Mouse (Mus musculus) CH12.LX (cell line): ENCODE results near the gene 4931440F15Rik. TPM values are rescaled to one million over a fixed set of nuclear protein-coding genes. Genes with fewer than 3 reads are reported as not detected.

ENCODE experiments used
- DNase-seq: peaks from one replicate; pipeline ENCODE4 v3.0.0-alpha.2; 2013; ENCODE audit errors: extremely low read depth
- H3K27ac ChIP-seq: 2 replicates; pipeline ENCODE4 v1.5.1; 2012; ENCODE audit warnings: low read depth, mild to moderate bottlenecking, control low read depth, moderate library complexity; ENCODE audit not compliant: insufficient read depth
- H3K27me3 ChIP-seq: replicated peaks from 2 replicates; pipeline ENCODE3; 2012; ENCODE audit warnings: inconsistent platforms
- H3K36me3 ChIP-seq, 2 experiments: replicated peaks in 1 of 2; 2 replicates each; pipeline versions ENCODE3 to v1.6.1; 2012; ENCODE audit warnings: inconsistent platforms in 1 of 2, low read length in 1 of 2, mild to moderate bottlenecking in 1 of 2, mixed read lengths in 1 of 2, moderate library complexity in 1 of 2; ENCODE audit not compliant: control insufficient read depth in 1 of 2, insufficient read depth in 1 of 2
- H3K4me1 ChIP-seq, 2 experiments: 2 replicates each; pipeline ENCODE4 v1.6.1; 2012; ENCODE audit warnings: inconsistent platforms in 1 of 2, moderate library complexity in 1 of 2; ENCODE audit not compliant: insufficient read depth in 2 of 2, control insufficient read depth in 1 of 2
- H3K4me2 ChIP-seq: 2 replicates; pipeline ENCODE4 v1.6.1; 2012; ENCODE audit warnings: low read depth, mild to moderate bottlenecking, control low read depth; ENCODE audit not compliant: poor library complexity, insufficient read depth, severe bottlenecking
- H3K4me3 ChIP-seq, 3 experiments: fragments of 150-350 bp in 1 of 3; sonication (generic) in 1 of 3; replicated peaks in 1 of 3; 2 replicates each; pipeline versions ENCODE3 to v1.5.1; 2011 to 2012; ENCODE audit warnings: low read depth in 2 of 3, low read length in 2 of 3, mild to moderate bottlenecking in 2 of 3, moderate library complexity in 2 of 3, control low read depth in 1 of 3, improper control_type of control experiment in 1 of 3, inconsistent platforms in 1 of 3, mixed read lengths in 1 of 3; ENCODE audit not compliant: poor library complexity in 1 of 3
- H3K79me2 ChIP-seq: replicated peaks from 2 replicates; pipeline ENCODE4 v1.6.1; 2012; ENCODE audit warnings: mild to moderate bottlenecking, moderate library complexity; ENCODE audit not compliant: control insufficient read depth, poor library complexity, insufficient read depth, severe bottlenecking; ENCODE audit errors: extremely low read depth
- H3K9ac ChIP-seq: 2 replicates; pipeline ENCODE4 v1.6.1; 2012; ENCODE audit warnings: low read depth, mild to moderate bottlenecking, control low read depth, moderate library complexity; ENCODE audit not compliant: insufficient read depth
- H3K9me3 ChIP-seq: replicated peaks from 2 replicates; pipeline ENCODE3; 2012; ENCODE audit warnings: low read length, inconsistent platforms, mixed read lengths
- BHLHE40 ChIP-seq: IDR thresholded peaks from 2 replicates; pipeline ENCODE4 v1.6.1; 2011; ENCODE audit warnings: mild to moderate bottlenecking, low read depth, low read length, improper control_type of control experiment
- CHD2 ChIP-seq: IDR thresholded peaks from 2 replicates; pipeline ENCODE4 v1.6.1; 2011; ENCODE audit warnings: low read length, improper control_type of control experiment
- E2F4 ChIP-seq: IDR thresholded peaks from 2 replicates; pipeline ENCODE4 v1.6.1; 2011; ENCODE audit warnings: low read depth, low read length, improper control_type of control experiment; ENCODE audit not compliant: insufficient replicate concordance
- ELF1 ChIP-seq: IDR thresholded peaks from 2 replicates; pipeline ENCODE4 v1.6.1; 2014; ENCODE audit warnings: low read depth, mild to moderate bottlenecking, inconsistent platforms, low read length, improper control_type of control experiment
- EP300 ChIP-seq: IDR thresholded peaks from 2 replicates; pipeline ENCODE4 v1.6.1; 2011; ENCODE audit warnings: low read length, improper control_type of control experiment
- GABPA ChIP-seq: IDR thresholded peaks from 2 replicates; pipeline ENCODE4 v1.6.1; 2012; ENCODE audit warnings: low read depth, low read length, improper control_type of control experiment, inconsistent platforms; ENCODE audit not compliant: insufficient replicate concordance
- HCFC1 ChIP-seq: IDR thresholded peaks from 2 replicates; pipeline ENCODE4 v1.6.1; 2012; ENCODE audit warnings: low read depth, mild to moderate bottlenecking, inconsistent platforms, low read length, improper control_type of control experiment
- IRF4 ChIP-seq: IDR thresholded peaks from 2 replicates; pipeline ENCODE4 v1.6.1; 2014; ENCODE audit warnings: low read depth, mild to moderate bottlenecking, inconsistent platforms, low read length, improper control_type of control experiment
- MAFK ChIP-seq: IDR thresholded peaks from 2 replicates; pipeline ENCODE4 v1.6.1; 2011; ENCODE audit warnings: low read length, improper control_type of control experiment; ENCODE audit not compliant: insufficient replicate concordance
- MAZ ChIP-seq: IDR thresholded peaks from 2 replicates; pipeline ENCODE4 v1.6.1; 2012; ENCODE audit warnings: low read depth, mild to moderate bottlenecking, inconsistent platforms, low read length, improper control_type of control experiment, moderate library complexity
- MEF2A ChIP-seq: IDR thresholded peaks from 2 replicates; pipeline ENCODE4 v1.6.1; 2014; ENCODE audit warnings: low read depth, mild to moderate bottlenecking, inconsistent platforms, low read length, improper control_type of control experiment, borderline replicate concordance
- MXI1 ChIP-seq: IDR thresholded peaks from 2 replicates; pipeline ENCODE4 v1.6.1; 2011; ENCODE audit warnings: mild to moderate bottlenecking, low read depth, low read length, improper control_type of control experiment
- NELFE ChIP-seq: IDR thresholded peaks from 2 replicates; pipeline ENCODE4 v1.6.1; 2011; ENCODE audit warnings: low read depth, low read length, improper control_type of control experiment
- NRF1 ChIP-seq: IDR thresholded peaks from 2 replicates; pipeline ENCODE4 v1.6.1; 2014; ENCODE audit warnings: low read depth, mild to moderate bottlenecking, inconsistent platforms, low read length, improper control_type of control experiment, moderate library complexity
- POLR2A ChIP-seq: IDR thresholded peaks from 2 replicates; pipeline ENCODE4 v1.6.1; 2011; ENCODE audit warnings: low read depth, mild to moderate bottlenecking, improper control_type of control experiment, low read length
- RCOR1 ChIP-seq: conservative IDR thresholded peaks from 2 replicates; pipeline ENCODE4 v1.6.1; 2012; ENCODE audit warnings: low read depth, mild to moderate bottlenecking, inconsistent platforms, low read length, improper control_type of control experiment
- SMC3 ChIP-seq: IDR thresholded peaks from 2 replicates; pipeline ENCODE4 v1.6.1; 2011; ENCODE audit warnings: low read depth, low read length, improper control_type of control experiment
- TBP ChIP-seq: conservative IDR thresholded peaks from 2 replicates; pipeline ENCODE4 v1.6.1; 2011; ENCODE audit warnings: low read depth, low read length, improper control_type of control experiment
- UBTF ChIP-seq: IDR thresholded peaks from 2 replicates; pipeline ENCODE4 v1.6.1; 2012; ENCODE audit warnings: low read depth, mild to moderate bottlenecking, inconsistent platforms, low read length, improper control_type of control experiment, moderate library complexity
- USF1 ChIP-seq: IDR thresholded peaks from 2 replicates; pipeline ENCODE4 v1.6.1; 2014; ENCODE audit warnings: low read depth, mild to moderate bottlenecking, inconsistent platforms, low read length, improper control_type of control experiment
- ZC3H11A ChIP-seq: IDR thresholded peaks from 2 replicates; pipeline ENCODE4 v1.6.1; 2012; ENCODE audit warnings: low read depth, mild to moderate bottlenecking, inconsistent platforms, low read length, improper control_type of control experiment
- ZKSCAN1 ChIP-seq: IDR thresholded peaks from 2 replicates; pipeline ENCODE4 v1.6.1; 2012; ENCODE audit warnings: low read depth, inconsistent platforms, low read length, improper control_type of control experiment, borderline replicate concordance
- ZMIZ1 ChIP-seq: IDR thresholded peaks from 2 replicates; pipeline ENCODE4 v1.6.1; 2012; ENCODE audit warnings: low read depth, mild to moderate bottlenecking, inconsistent platforms, low read length, improper control_type of control experiment
- ZNF384 ChIP-seq: IDR thresholded peaks from 2 replicates; pipeline ENCODE4 v1.6.1; 2012; ENCODE audit warnings: low read depth, low read length, improper control_type of control experiment, inconsistent platforms
- dilution Hi-C: fragments of 300-500 bp; cut with MboI; formaldehyde crosslinking; loops from 2 replicates; pipeline ENCODE4 v1.14.3; 2020; ENCODE audit warnings: low sequenced_read_pairs; ENCODE audit not compliant: extremely low pct_unique_long_range_greater_than_20kb, extremely low pct_ligation_motif_present
- in situ Hi-C: fragments of 300-500 bp; cut with MboI; formaldehyde crosslinking; loops from 3 replicates; pipeline ENCODE4 v1.14.3; 2019; ENCODE audit warnings: low sequenced_read_pairs, low pct_ligation_motif_present, low pct_unique_long_range_greater_than_20kb, mixed read lengths
- polyA plus RNA-seq: library from polyadenylated mRNA; unstranded; fragments of >175 nt; gene quantifications from 2 replicates; pipeline ENCODE4 v1.2.1, GENCODE M21; 2012; ENCODE audit warnings: low read depth; ENCODE audit not compliant: insufficient read length
- total RNA-seq, 2 experiments: library from RNA; depleted of rRNA; stranded (reverse); fragments of 300-350 nt in 1 of 2; fragments of >200 nt in 1 of 2; gene quantifications; 2 replicates each; pipeline ENCODE4 v1.2.3; 2012 to 2014

Gene 4931440F15Rik
- total and polyA plus RNA-seq, 3 experiments = not detected

GRCm38 (mm10) chr11:29799839-29800238 is 25.6 kb downstream of the 4931440F15Rik start (continued):
- TF ChIP-seq ZMIZ1 = no peak
- TF ChIP-seq ZKSCAN1 = no peak
- TF ChIP-seq ZC3H11A = no peak
- no peak for TF ChIP-seq ELF1
- 0 out of 2 replicates have a peak, but pooled peaks have one; percentile 16 for TF ChIP-seq TBP
- TF ChIP-seq UBTF = no peak
- TF ChIP-seq MAFK = no peak
- no peak for TF ChIP-seq POLR2A
- TF ChIP-seq BHLHE40 = peak; percentile 56
- TF ChIP-seq ZNF384 = no peak
- no peak for TF ChIP-seq MAZ
- TF ChIP-seq NELFE = no peak
- TF ChIP-seq HCFC1 = no peak
- 0 out of 2 replicates have a peak, but pooled peaks have one; percentile 39 for TF ChIP-seq CHD2
- no peak for TF ChIP-seq GABPA
- TF ChIP-seq RCOR1 = no peak; the same call in 1 of the 2 replicates
- no peak for TF ChIP-seq E2F4
- TF ChIP-seq, all 38 proteins: peak for 9

- dilution Hi-C loops = no loop called here
- Histone ChIP-seq H3K79me2 (no peaks in the 10 kb centered on the region), H3K27ac (no peak overlapping the region)
Observed at GRCm38 (mm10) chr11:29795106-29795505, 30.4 kb downstream of the 4931440F15Rik start.

More at GRCm38 (mm10) chr11:29795106-29795505, 30.4 kb downstream of the 4931440F15Rik start:
- no peak overlapping the region for H3K4me2 ChIP-seq
- peaks cover 0 to 2% of the 10 kb centered on the region in 2 experiments for H3K36me3 ChIP-seq
- TF ChIP-seq MEF2A (no peak), MAFK (no peak), IRF4 (no peak), EP300 (no peak), HCFC1 (no peak), MXI1 (no peak), USF1 (no peak), UBTF (no peak), SMC3 (no peak), NRF1 (no peak)
- in situ Hi-C loops = no loop called here
- H3K4me1 ChIP-seq = peaks cover 15 to 61% of the 10 kb centered on the region in 2 experiments
- no peak for DNase-seq
- H3K27me3 ChIP-seq = no peaks in the 10 kb centered on the region
- H3K9me3 ChIP-seq = peaks cover 2% of the 10 kb centered on the region
- H3K9ac ChIP-seq = no peak overlapping the region
- H3K4me3 ChIP-seq = no peak overlapping the region
